Mouse (Mus musculus) testis, adult 2 months (tissue): ENCODE measurements around the gene Stk38l. TPM values are rescaled to one million over a fixed set of nuclear protein-coding genes. Genes with fewer than 3 reads are reported as not detected.

ENCODE experiments used
- H3K27ac ChIP-seq: fragments of 200-500 bp; 2 replicates; pipeline ENCODE4 v1.5.1; 2012; ENCODE audit warnings: low read depth, low read length; ENCODE audit not compliant: control insufficient read depth, insufficient read depth
- H3K27me3 ChIP-seq: fragments of 200-500 bp; 2 replicates; pipeline ENCODE4 v1.6.1; 2012; ENCODE audit warnings: mild to moderate bottlenecking, low read length, moderate library complexity; ENCODE audit not compliant: control insufficient read depth, insufficient read depth
- H3K36me3 ChIP-seq: fragments of 200-500 bp; 2 replicates; pipeline ENCODE4 v1.6.1; 2012; ENCODE audit warnings: mild to moderate bottlenecking, low read length; ENCODE audit not compliant: control insufficient read depth, insufficient read depth
- H3K4me1 ChIP-seq: fragments of 200-500 bp; 2 replicates; pipeline ENCODE4 v1.6.1; 2012; ENCODE audit warnings: low read length; ENCODE audit not compliant: control insufficient read depth, insufficient read depth
- H3K4me3 ChIP-seq: fragments of 200-500 bp; 2 replicates; pipeline ENCODE4 v1.5.1; 2012; ENCODE audit warnings: low read depth, mild to moderate bottlenecking, low read length, moderate library complexity, mixed read lengths; ENCODE audit not compliant: control insufficient read depth
- CTCF ChIP-seq: fragments of 200-500 bp; IDR thresholded peaks from 2 replicates; pipeline ENCODE4 v1.5.1; 2012; ENCODE audit warnings: low read depth, mild to moderate bottlenecking, inconsistent platforms, low read length, moderate library complexity; ENCODE audit not compliant: control insufficient read depth, insufficient read depth, insufficient replicate concordance
- POLR2A ChIP-seq: fragments of 200-500 bp; IDR thresholded peaks from 2 replicates; pipeline ENCODE4 v1.6.1; 2012; ENCODE audit warnings: low read depth, mild to moderate bottlenecking, inconsistent platforms, low read length, moderate library complexity; ENCODE audit not compliant: control insufficient read depth
- polyA plus RNA-seq: library from polyadenylated mRNA; depleted of rRNA; stranded (reverse); fragments of >200 nt; gene quantifications from 2 replicates; pipeline ENCODE4 v1.2.3, GENCODE M21; 2012

The Stk38l gene
- polyA plus RNA-seq, 1 experiment = 3.8 TPM

GRCm38 (mm10) chr6:146778055-146778454, 53.3 kb downstream of the Stk38l start:
- no peak overlapping the region for H3K4me3 ChIP-seq
- no peak for TF ChIP-seq POLR2A
- TF ChIP-seq CTCF = no peak
- no peaks in the 10 kb centered on the region for H3K4me1 ChIP-seq
- no peaks in the 10 kb centered on the region for H3K27me3 ChIP-seq
- no peaks in the 10 kb centered on the region for H3K36me3 ChIP-seq
- H3K27ac ChIP-seq = no peak overlapping the region

GRCm38 (mm10) chr6:146781566-146781965, 56.8 kb downstream of the Stk38l start:
- H3K27me3 ChIP-seq = no peaks in the 10 kb centered on the region
- H3K4me1 ChIP-seq = no peaks in the 10 kb centered on the region
- no peak overlapping the region for H3K27ac ChIP-seq
- H3K36me3 ChIP-seq = no peaks in the 10 kb centered on the region
- H3K4me3 ChIP-seq = no peak overlapping the region
- TF ChIP-seq POLR2A (no peak), CTCF (no peak)

GRCm38 (mm10) chr6:146793527-146793926, 68.7 kb downstream of the Stk38l start:
- Histone ChIP-seq H3K4me1 (peaks cover 15% of the 10 kb centered on the region), H3K4me3 (no peak overlapping the region), H3K27me3 (peaks cover 2% of the 10 kb centered on the region; the same call in 1 of the 2 replicates), H3K27ac (no peak overlapping the region), H3K36me3 (no peaks in the 10 kb centered on the region)
- TF ChIP-seq POLR2A = no peak
- TF ChIP-seq CTCF = no peak

GRCm38 (mm10) chr6:146795166-146795923, 70.5 kb downstream of the Stk38l start:
- Histone ChIP-seq H3K4me3 (peak overlapping the region; percentile 50), H3K27ac (no peak overlapping the region), H3K4me1 (peaks cover 15% of the 10 kb centered on the region), H3K36me3 (no peaks in the 10 kb centered on the region), H3K27me3 (peaks cover 2% of the 10 kb centered on the region; the same call in 1 of the 2 replicates)
- no peak for TF ChIP-seq POLR2A

GRCm38 (mm10) chr6:146795924-146796545, 71.2 kb downstream of the Stk38l start, which contains the start of gene Arntl2:
TSS of gene Arntl2 (plus strand) at chr6:146796055.
- Histone ChIP-seq H3K4me3 (peak within 1 kb of the TSS; percentile 50), H3K4me1 (peaks cover 15% of the 10 kb centered on the region), H3K27me3 (peaks cover 2% of the 10 kb centered on the region; the same call in 1 of the 2 replicates), H3K27ac (no peak within 1 kb of the TSS), H3K36me3 (no peaks in the 10 kb centered on the region)
- no peak for TF ChIP-seq CTCF
- TF ChIP-seq POLR2A = no peak

GRCm38 (mm10) chr6:146797446-146797845, 72.7 kb downstream of the Stk38l start:
- TF ChIP-seq POLR2A = no peak
- TF ChIP-seq CTCF = no peak
- Histone ChIP-seq H3K4me1 (peaks cover 15% of the 10 kb centered on the region), H3K27ac (no peak overlapping the region), H3K4me3 (no peak overlapping the region), H3K36me3 (no peaks in the 10 kb centered on the region), H3K27me3 (peaks cover 2% of the 10 kb centered on the region; the same call in 1 of the 2 replicates)

GRCm38 (mm10) chr6:146809991-146810390, 85.2 kb downstream of the Stk38l start:
- H3K27me3 ChIP-seq = no peaks in the 10 kb centered on the region
- no peak overlapping the region for H3K27ac ChIP-seq
- H3K4me1 ChIP-seq = no peaks in the 10 kb centered on the region
- no peak overlapping the region for H3K4me3 ChIP-seq
- H3K36me3 ChIP-seq = no peaks in the 10 kb centered on the region
- TF ChIP-seq CTCF (no peak), POLR2A (no peak)
